Mouse (Mus musculus) stomach, postnatal 0 days (tissue): Measurements from ENCODE around the gene Ptpn23.

Experiments used
- CTCF ChIP-seq: IDR thresholded peaks from 2 replicates; pipeline ENCODE4 v1.5.1; 2016; ENCODE audit warnings: antibody characterized with exemption, low read depth, mild to moderate bottlenecking, moderate library complexity
- EP300 ChIP-seq: optimal IDR thresholded peaks from 2 replicates; pipeline ENCODE3; 2016; ENCODE audit warnings: antibody characterized with exemption

DNA sequence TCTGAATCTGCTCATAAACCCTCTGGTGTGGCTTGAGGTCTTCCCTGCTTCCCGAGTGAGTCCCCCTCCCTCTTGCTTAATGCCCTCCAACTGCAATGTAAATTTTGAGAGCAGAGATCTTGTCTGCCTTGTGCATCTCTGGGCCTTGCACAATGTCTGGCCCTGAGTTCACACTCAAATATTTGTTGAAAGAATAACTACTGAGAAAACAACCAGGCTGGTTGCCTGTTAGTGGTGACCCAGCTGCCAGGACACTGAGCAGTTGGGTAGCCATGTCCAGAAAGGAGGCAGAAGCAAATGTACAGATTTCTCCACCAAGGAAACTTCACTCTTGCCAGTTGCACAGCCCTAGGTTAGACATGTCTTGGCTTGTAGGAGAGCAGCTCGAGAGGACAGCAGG, 49.7 kb downstream of the Ptpn23 start:
- no peak for TF ChIP-seq CTCF
- no peak for TF ChIP-seq EP300
